Mouse (Mus musculus) thymus, adult 2 months (tissue): Measurements from ENCODE around the gene Sh3rf1. TPM values are rescaled to one million over a fixed set of nuclear protein-coding genes. Genes with fewer than 3 reads are reported as not detected.

Experiments
- DNase-seq: peaks from one replicate; pipeline ENCODE4 v3.0.0; 2021
- H3K27ac ChIP-seq: fragments of 200-500 bp; 2 replicates; pipeline ENCODE4 v1.5.1; 2012; ENCODE audit warnings: low read length, control low read depth; ENCODE audit not compliant: control insufficient read depth, insufficient read depth
- H3K27me3 ChIP-seq: fragments of 200-500 bp; 2 replicates; pipeline ENCODE4 v1.6.1; 2012; ENCODE audit warnings: mild to moderate bottlenecking, low read length, moderate library complexity, mixed read lengths; ENCODE audit not compliant: control insufficient read depth, insufficient read depth
- H3K36me3 ChIP-seq: fragments of 200-500 bp; 2 replicates; pipeline ENCODE4 v1.6.1; 2012; ENCODE audit warnings: mild to moderate bottlenecking, low read length, moderate library complexity; ENCODE audit not compliant: control insufficient read depth, insufficient read depth
- H3K4me1 ChIP-seq: fragments of 200-500 bp; replicated peaks from 2 replicates; pipeline ENCODE4 v1.6.1; 2012; ENCODE audit warnings: low read length; ENCODE audit not compliant: control insufficient read depth, insufficient read depth
- H3K4me3 ChIP-seq: fragments of 200-500 bp; 2 replicates; pipeline ENCODE4 v1.5.1; 2012; ENCODE audit warnings: mild to moderate bottlenecking, low read length, control low read depth, moderate library complexity; ENCODE audit not compliant: control insufficient read depth, insufficient read depth
- CTCF ChIP-seq: fragments of 200-500 bp; IDR thresholded peaks from 2 replicates; pipeline ENCODE4 v1.5.1; 2012; ENCODE audit warnings: mild to moderate bottlenecking, control low read depth, low read length, moderate library complexity, borderline replicate concordance; ENCODE audit not compliant: control insufficient read depth, poor library complexity, insufficient read depth; ENCODE audit errors: extremely low read depth
- POLR2A ChIP-seq: fragments of 200-500 bp; IDR thresholded peaks from 2 replicates; pipeline ENCODE4 v1.6.1; 2012; ENCODE audit warnings: mild to moderate bottlenecking, low read length, control low read depth, moderate library complexity; ENCODE audit not compliant: control insufficient read depth, poor library complexity, insufficient read depth; ENCODE audit errors: extremely low read depth
- WGBS: fragments of 180-500 bp; shearing (Covaris S2); methylation state at CpG from one replicate; pipeline ENCODE4 v1.1.7; 2018; 5-methylcytosine and 5-hydroxymethylcytosine counted together
- polyA plus RNA-seq: library from polyadenylated mRNA; depleted of rRNA; stranded (reverse); fragments of >200 nt; gene quantifications from 2 replicates; pipeline ENCODE4 v1.2.3, GENCODE M21; 2012

Sh3rf1 gene
- polyA plus RNA-seq, 1 experiment, result 7.6 TPM

- 35% methylated on average over 5 of the region's 5 CpGs for WGBS
- peak overlapping the region; percentile 93 for H3K4me3 ChIP-seq
- peaks cover 15% of the 10 kb centered on the region for H3K4me1 ChIP-seq
- H3K36me3 ChIP-seq, result no peaks in the 10 kb centered on the region
- DNase-seq, result no peak
- H3K27ac ChIP-seq, result no peak overlapping the region
- no peaks in the 10 kb centered on the region for H3K27me3 ChIP-seq
- TF ChIP-seq POLR2A (no peak), CTCF (no peak)
Observed at GRCm38 (mm10) chr8:61223283-61223682, 389 bp upstream of the Sh3rf1 start.

GRCm38 (mm10) chr8:61224380-61225092 is 864 bp downstream of the Sh3rf1 start:
- Histone ChIP-seq H3K27me3 (no peaks in the 10 kb centered on the region), H3K27ac (no peak overlapping the region), H3K4me3 (peak overlapping the region; percentile 93), H3K36me3 (no peaks in the 10 kb centered on the region), H3K4me1 (peaks cover 15% of the 10 kb centered on the region)
- WGBS, result under 1% methylated on average over 41 of the region's 41 CpGs
- DNase-seq, result peak; percentile 64
- TF ChIP-seq CTCF, result no peak
- no peak for TF ChIP-seq POLR2A

- H3K27ac ChIP-seq, result no peak overlapping the region
- peaks cover 15% of the 10 kb centered on the region for H3K4me1 ChIP-seq
Observed at GRCm38 (mm10) chr8:61225581-61226395, 2.1 kb downstream of the Sh3rf1 start.

GRCm38 (mm10) chr8:61226632-61227031 is 3.0 kb downstream of the Sh3rf1 start:
- TF ChIP-seq POLR2A (no peak), CTCF (no peak)
- Histone ChIP-seq H3K36me3 (no peaks in the 10 kb centered on the region), H3K4me1 (peaks cover 15% of the 10 kb centered on the region), H3K4me3 (no peak overlapping the region), H3K27me3 (no peaks in the 10 kb centered on the region), H3K27ac (no peak overlapping the region)
- 95% methylated on average over 5 of the region's 5 CpGs for WGBS
- no peak for DNase-seq

More at GRCm38 (mm10) chr8:61225581-61226395, 2.1 kb downstream of the Sh3rf1 start:
- H3K36me3 ChIP-seq, result no peaks in the 10 kb centered on the region
- no peak overlapping the region for H3K4me3 ChIP-seq
- TF ChIP-seq POLR2A, result no peak
- no peak for TF ChIP-seq CTCF
- DNase-seq, result no peak
- H3K27me3 ChIP-seq, result no peaks in the 10 kb centered on the region
- 88% methylated on average over 20 of the region's 20 CpGs for WGBS

- H3K4me1 ChIP-seq, result peaks cover 12% of the 10 kb centered on the region
Observed at GRCm38 (mm10) chr8:61228678-61229077, 5.0 kb downstream of the Sh3rf1 start.

GRCm38 (mm10) chr8:61229511-61230195 is 6.0 kb downstream of the Sh3rf1 start:
- Histone ChIP-seq H3K27me3 (no peaks in the 10 kb centered on the region), H3K36me3 (no peaks in the 10 kb centered on the region), H3K4me1 (peaks cover 13% of the 10 kb centered on the region), H3K27ac (no peak overlapping the region), H3K4me3 (no peak overlapping the region)
- WGBS, result 95% methylated on average over 12 of the region's 12 CpGs
- TF ChIP-seq CTCF, result no peak
- no peak for TF ChIP-seq POLR2A
- no peak for DNase-seq

More at GRCm38 (mm10) chr8:61228678-61229077, 5.0 kb downstream of the Sh3rf1 start:
- Histone ChIP-seq H3K36me3 (no peaks in the 10 kb centered on the region), H3K4me3 (no peak overlapping the region), H3K27ac (no peak overlapping the region), H3K27me3 (no peaks in the 10 kb centered on the region)
- 93% methylated on average over 8 of the region's 8 CpGs for WGBS
- DNase-seq, result no peak
- TF ChIP-seq POLR2A (no peak), CTCF (no peak)
